Mouse (Mus musculus): ENCODE measurements at regions not wholly inside any gene's neighbourhood (a gene's known extent, or its start where the extent isn't known, plus 50 kb on each side); places are given as distances from the start of the nearest gene placed in this dataset.

- Histone ChIP-seq H3K27me3 (ENCODE audit: control insufficient read depth, insufficient read depth, low read length) (no peaks in the 10 kb centered on the region), H3K4me1 (replicated peaks; ENCODE audit: control insufficient read depth, insufficient read depth, low read length) (peaks cover 2% of the 10 kb centered on the region; the same call in 1 of the 2 replicates), H3K9me3 (ENCODE audit: control insufficient read depth, low read length) (no peaks in the 10 kb centered on the region), H3K36me3 (ENCODE audit: control insufficient read depth, insufficient read depth, low read length) (no peaks in the 10 kb centered on the region), H3K27ac (ENCODE audit: low read depth, low read length) (no peak overlapping the region), H3K4me2 (replicated peaks; ENCODE audit: low read depth, low read length) (no peak overlapping the region), H3K9ac (ENCODE audit: low read depth, low read length) (no peak overlapping the region), H3K4me3 (ENCODE audit: low read depth, low read length) (no peak overlapping the region)
- 30% methylated on average over 4 of the region's 4 CpGs for WGBS
- DNase-seq (ENCODE audit: low spot score): no peak
- ATAC-seq (ENCODE audit: low FRiP score): no peak
Measured at GRCm38 (mm10) chr6:100498861-100499271, 172.1 kb downstream of the Shq1 start.

- Histone ChIP-seq H3K36me3 (ENCODE audit: control insufficient read depth, insufficient read depth, low read length) (no peaks in the 10 kb centered on the region), H3K9me3 (ENCODE audit: control insufficient read depth, low read length) (no peaks in the 10 kb centered on the region), H3K4me1 (replicated peaks; ENCODE audit: control insufficient read depth, insufficient read depth, low read length) (peaks cover 2% of the 10 kb centered on the region; the same call in 1 of the 2 replicates), H3K4me3 (ENCODE audit: low read depth, low read length) (no peak overlapping the region), H3K9ac (ENCODE audit: low read depth, low read length) (no peak overlapping the region), H3K27ac (ENCODE audit: low read depth, low read length) (no peak overlapping the region), H3K27me3 (ENCODE audit: control insufficient read depth, insufficient read depth, low read length) (no peaks in the 10 kb centered on the region), H3K4me2 (replicated peaks; ENCODE audit: low read depth, low read length) (no peak overlapping the region)
- WGBS: 43% methylated on average over 2 of the region's 2 CpGs
- DNase-seq (ENCODE audit: low spot score) (no peak), ATAC-seq (ENCODE audit: low FRiP score) (no peak)
Measured at GRCm38 (mm10) chr6:100498126-100498525, 172.8 kb downstream of the Shq1 start.

- Histone ChIP-seq H3K27ac (ENCODE audit: low read depth, low read length) (no peak overlapping the region), H3K9ac (ENCODE audit: low read depth, low read length) (no peak overlapping the region), H3K27me3 (ENCODE audit: control insufficient read depth, insufficient read depth, low read length) (no peaks in the 10 kb centered on the region), H3K4me2 (replicated peaks; ENCODE audit: low read depth, low read length) (no peak overlapping the region), H3K4me1 (replicated peaks; ENCODE audit: control insufficient read depth, insufficient read depth, low read length) (peaks cover 2% of the 10 kb centered on the region; the same call in 1 of the 2 replicates), H3K4me3 (ENCODE audit: low read depth, low read length) (no peak overlapping the region), H3K36me3 (ENCODE audit: control insufficient read depth, insufficient read depth, low read length) (no peaks in the 10 kb centered on the region), H3K9me3 (ENCODE audit: control insufficient read depth, low read length) (no peaks in the 10 kb centered on the region)
- DNase-seq (ENCODE audit: low spot score): no peak
- no peak for ATAC-seq (ENCODE audit: low FRiP score)
Measured at GRCm38 (mm10) chr6:100496135-100496534, 174.8 kb downstream of the Shq1 start.

- DNase-seq (ENCODE audit: low spot score) (no peak), ATAC-seq (ENCODE audit: low FRiP score) (no peak)
- peaks cover under 1% of the 10 kb centered on the region; the same call in 1 of the 2 replicates for H3K4me1 ChIP-seq (replicated peaks; ENCODE audit: control insufficient read depth, insufficient read depth, low read length)
- H3K9me3 ChIP-seq (ENCODE audit: control insufficient read depth, low read length): no peaks in the 10 kb centered on the region
- no peak overlapping the region for H3K9ac ChIP-seq (ENCODE audit: low read depth, low read length)
- no peak overlapping the region for H3K27ac ChIP-seq (ENCODE audit: low read depth, low read length)
- H3K36me3 ChIP-seq (ENCODE audit: control insufficient read depth, insufficient read depth, low read length): no peaks in the 10 kb centered on the region
- H3K4me3 ChIP-seq (ENCODE audit: low read depth, low read length): no peak overlapping the region
- no peak overlapping the region for H3K4me2 ChIP-seq (replicated peaks; ENCODE audit: low read depth, low read length)
- WGBS: 70% methylated on average over 12 of the region's 12 CpGs
- H3K27me3 ChIP-seq (ENCODE audit: control insufficient read depth, insufficient read depth, low read length): no peaks in the 10 kb centered on the region
Measured at GRCm38 (mm10) chr6:100495131-100495530, 175.8 kb downstream of the Shq1 start.

- Histone ChIP-seq H3K4me2 (replicated peaks; ENCODE audit: low read depth, low read length) (no peak overlapping the region), H3K9ac (ENCODE audit: low read depth, low read length) (no peak overlapping the region), H3K36me3 (ENCODE audit: control insufficient read depth, insufficient read depth, low read length) (no peaks in the 10 kb centered on the region), H3K9me3 (ENCODE audit: control insufficient read depth, low read length) (no peaks in the 10 kb centered on the region), H3K27me3 (ENCODE audit: control insufficient read depth, insufficient read depth, low read length) (no peaks in the 10 kb centered on the region), H3K4me3 (ENCODE audit: low read depth, low read length) (no peak overlapping the region), H3K27ac (ENCODE audit: low read depth, low read length) (no peak overlapping the region), H3K4me1 (replicated peaks; ENCODE audit: control insufficient read depth, insufficient read depth, low read length) (no peaks in the 10 kb centered on the region; the same call in 1 of the 2 replicates)
- WGBS: 70% methylated on average over 1 of the region's 1 CpGs
- no peak for DNase-seq (ENCODE audit: low spot score)
- no peak for ATAC-seq (ENCODE audit: low FRiP score)
Measured at GRCm38 (mm10) chr6:100493558-100493957, 177.4 kb downstream of the Shq1 start.

- Histone ChIP-seq H3K36me3 (ENCODE audit: control insufficient read depth, insufficient read depth, low read length) (no peaks in the 10 kb centered on the region), H3K4me3 (ENCODE audit: low read depth, low read length) (no peak overlapping the region), H3K27ac (ENCODE audit: low read depth, low read length) (no peak overlapping the region), H3K9me3 (ENCODE audit: control insufficient read depth, low read length) (no peaks in the 10 kb centered on the region), H3K4me1 (replicated peaks; ENCODE audit: control insufficient read depth, insufficient read depth, low read length) (no peaks in the 10 kb centered on the region; the same call in 1 of the 2 replicates), H3K27me3 (ENCODE audit: control insufficient read depth, insufficient read depth, low read length) (no peaks in the 10 kb centered on the region), H3K9ac (ENCODE audit: low read depth, low read length) (no peak overlapping the region), H3K4me2 (replicated peaks; ENCODE audit: low read depth, low read length) (no peak overlapping the region)
- DNase-seq (ENCODE audit: low spot score): no peak
- no peak for ATAC-seq (ENCODE audit: low FRiP score)
- WGBS: 90% methylated on average over 6 of the region's 6 CpGs
Measured at GRCm38 (mm10) chr6:100491811-100492210, 179.1 kb downstream of the Shq1 start.

- Histone ChIP-seq H3K9ac (ENCODE audit: low read depth, low read length) (no peak overlapping the region), H3K4me3 (ENCODE audit: low read depth, low read length) (no peak overlapping the region), H3K27me3 (ENCODE audit: control insufficient read depth, insufficient read depth, low read length) (no peaks in the 10 kb centered on the region), H3K9me3 (ENCODE audit: control insufficient read depth, low read length) (no peaks in the 10 kb centered on the region), H3K36me3 (ENCODE audit: control insufficient read depth, insufficient read depth, low read length) (no peaks in the 10 kb centered on the region), H3K4me1 (replicated peaks; ENCODE audit: control insufficient read depth, insufficient read depth, low read length) (no peaks in the 10 kb centered on the region; the same call in 1 of the 2 replicates), H3K4me2 (replicated peaks; ENCODE audit: low read depth, low read length) (no peak overlapping the region), H3K27ac (ENCODE audit: low read depth, low read length) (no peak overlapping the region)
- WGBS: 90% methylated on average over 7 of the region's 7 CpGs
- DNase-seq (ENCODE audit: low spot score) (no peak), ATAC-seq (ENCODE audit: low FRiP score) (no peak)
Measured at GRCm38 (mm10) chr6:100490920-100491712, 179.8 kb downstream of the Shq1 start.

- Histone ChIP-seq H3K4me2 (replicated peaks; ENCODE audit: low read depth, low read length) (no peak overlapping the region), H3K27ac (ENCODE audit: low read depth, low read length) (no peak overlapping the region), H3K4me1 (replicated peaks; ENCODE audit: control insufficient read depth, insufficient read depth, low read length) (no peaks in the 10 kb centered on the region), H3K36me3 (ENCODE audit: control insufficient read depth, insufficient read depth, low read length) (no peaks in the 10 kb centered on the region), H3K9ac (ENCODE audit: low read depth, low read length) (no peak overlapping the region), H3K9me3 (ENCODE audit: control insufficient read depth, low read length) (no peaks in the 10 kb centered on the region), H3K27me3 (ENCODE audit: control insufficient read depth, insufficient read depth, low read length) (no peaks in the 10 kb centered on the region; the same call in 1 of the 2 replicates), H3K4me3 (ENCODE audit: low read depth, low read length) (no peak overlapping the region)
- ATAC-seq (ENCODE audit: low FRiP score): no peak
- no peak for DNase-seq (ENCODE audit: low spot score)
- whole genome bisulfite sequencing: 75% methylated on average over 3 of the region's 3 CpGs
Measured at GRCm38 (mm10) chr6:100483836-100484235, 187.1 kb downstream of the Shq1 start.

Measured in hindbrain, embryonic 11.5 days (tissue).